Mouse (Mus musculus) testis, adult 2 months (tissue): ENCODE measurements around the gene Atp6v0a4.

Experiments
- CTCF ChIP-seq: fragments of 200-500 bp; IDR thresholded peaks from 2 replicates; pipeline ENCODE4 v1.5.1; 2012; ENCODE audit warnings: low read depth, mild to moderate bottlenecking, inconsistent platforms, low read length, moderate library complexity; ENCODE audit not compliant: control insufficient read depth, insufficient read depth, insufficient replicate concordance
- POLR2A ChIP-seq: fragments of 200-500 bp; IDR thresholded peaks from 2 replicates; pipeline ENCODE4 v1.6.1; 2012; ENCODE audit warnings: low read depth, mild to moderate bottlenecking, inconsistent platforms, low read length, moderate library complexity; ENCODE audit not compliant: control insufficient read depth

DNA sequence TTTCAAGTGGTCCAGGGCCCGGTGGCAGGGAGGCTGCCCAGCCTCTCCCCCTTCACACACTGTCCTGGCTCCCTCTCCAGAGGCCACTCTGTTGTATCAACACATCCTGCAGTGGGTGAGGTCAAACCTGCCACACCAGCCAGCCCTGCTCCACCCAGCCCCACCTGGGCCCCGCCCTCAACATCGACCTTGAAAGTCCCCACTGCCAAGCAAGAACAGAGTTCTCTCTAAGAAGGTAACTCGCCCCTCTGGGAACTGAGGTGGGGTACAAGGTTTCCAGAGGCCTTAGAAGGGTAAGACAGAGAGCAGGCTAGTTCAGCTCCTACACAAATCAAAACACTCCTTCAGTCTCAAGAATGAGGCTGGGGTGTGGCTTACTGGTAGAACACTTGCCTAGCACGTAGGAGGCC is 27.4 kb downstream of the Atp6v0a4 start:
- TF ChIP-seq CTCF = no peak
- no peak for TF ChIP-seq POLR2A
